In the genomic region with DNA sequence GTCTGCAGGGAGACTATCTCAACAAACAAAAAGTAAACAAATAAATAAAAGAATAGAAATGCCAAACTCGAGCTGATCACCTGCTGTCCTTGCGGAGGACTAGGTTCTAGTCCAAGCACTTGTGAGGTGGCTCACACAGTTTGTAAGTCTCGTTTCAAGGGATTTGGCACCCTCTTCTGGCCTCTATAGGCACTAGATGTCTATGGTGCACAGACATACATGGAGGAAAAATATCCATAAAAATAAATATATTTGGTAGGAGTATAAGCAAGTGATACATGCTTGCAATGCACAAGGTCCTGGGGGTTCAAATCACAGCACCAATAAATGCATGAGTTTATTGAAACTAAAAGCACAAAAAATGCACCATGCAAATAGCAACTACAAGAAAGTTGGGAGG, we compare ENCODE assay signal across 10 mouse cellular contexts. TPM values are rescaled to one million over a fixed set of nuclear protein-coding genes. Genes with fewer than 3 reads are reported as not detected.
A peak's percentile ranks its signal among the peaks of the same experiment; 100 is the strongest.
DNase-seq lines count a peak whose midpoint lies in the region; ATAC-seq and TF ChIP-seq lines count a peak whose summit lies in the region.
"Had no signal": no experiment of that assay in that cellular context is flagged by ENCODE, and none has a peak within 500 bp of the region (broad histone marks: within the 10 kb centered on the region; RNA-seq: fewer than 3 reads in every experiment).

No protein-coding gene starts in this region.

- intact Hi-C loops in left cerebral cortex, postnatal 14 days (cut with DNase I): no loop called here

- peak; percentile 51 for TF ChIP-seq CTCF in forebrain, postnatal 0 days (IDR thresholded peaks at IDR 0.05; ENCODE audit: low read depth)

- H3K27ac ChIP-seq in forebrain, postnatal 0 days (ENCODE audit: low read depth, low read length): no peak overlapping the region

- no peaks in the 10 kb centered on the region for H3K27me3 ChIP-seq in forebrain, postnatal 0 days (ENCODE audit: insufficient read depth, low read length)
- H3K27me3 ChIP-seq in splenic B cell, adult 2 months (ENCODE audit: control insufficient read depth, insufficient read depth, low read length, poor library complexity, severe bottlenecking): no peaks in the 10 kb centered on the region

- H3K4me3 ChIP-seq in forebrain, postnatal 0 days (ENCODE audit: low read depth, low read length): no peak overlapping the region

- no peaks in the 10 kb centered on the region for H3K9me3 ChIP-seq in forebrain, postnatal 0 days (ENCODE audit: low read length)

- no peak overlapping the region for H3K9ac ChIP-seq in forebrain, postnatal 0 days

- 0 out of 2 replicates have a peak, but pooled peaks cover 6% of the 10 kb centered on the region for H3K36me3 ChIP-seq in forebrain, postnatal 0 days (ENCODE audit: insufficient read depth)
- H3K36me3 ChIP-seq in splenic B cell, adult 2 months (ENCODE audit: control insufficient read depth, insufficient read depth, low read length, poor library complexity, severe bottlenecking): no peaks in the 10 kb centered on the region

- ATAC-seq in forebrain, postnatal 0 days: no peak

- no peaks in the 10 kb centered on the region for H3K4me1 ChIP-seq in forebrain, postnatal 0 days (ENCODE audit: insufficient read depth)

- peak; percentile 66 for DNase-seq in heart, adult 11 months
- no peak for DNase-seq in heart, adult 8-10 months (ENCODE audit: low spot score)
- DNase-seq in thymus, postnatal 4 days: peak; percentile 26
- no peak for DNase-seq in thymus, postnatal 10 days (ENCODE audit: low spot score in 2 of 2)
- no peak for DNase-seq in forebrain, postnatal 0 days
- peak; percentile 44 for DNase-seq in splenic B cell, adult 2 months (ENCODE audit: low read depth, low spot score)
- DNase-seq in spleen, postnatal 10 days (ENCODE audit: low spot score in 2 of 2): no peak
- DNase-seq in left cerebral cortex, postnatal 14 days (ENCODE audit: low spot score in 2 of 2): no peak
- DNase-seq: adrenal gland, adult 2 months had no signal

- WGBS in forebrain, postnatal 0 days: 62% methylated on average over 3 of the region's 3 CpGs

- no peak overlapping the region for H3K4me2 ChIP-seq in forebrain, postnatal 0 days (ENCODE audit: low read depth)

RNA-seq across cellular contexts. Expression of a gene that starts 7.9 kb away (rescaled TPM):
- total RNA-seq in heart, adult 8-10 months (2022): 1 to 10 TPM in 3 of 4 experiments, under 1 TPM in 1; 0.57 to 1.8 (median 1.2) TPM
- 0.90 and 1.3 TPM in 2 replicates for total RNA-seq in forebrain, postnatal 0 days (2014; rRNA removed)
- polyA plus RNA-seq in forebrain, postnatal 0 days (2015; fragmentation: Nextera tagmentation; extraction: Ambion mirVana): 0.70 and 0.82 TPM in 2 replicates
- total RNA-seq in left cerebral cortex, postnatal 14 days (2021): 1 to 10 TPM; 1.0 to 1.7 TPM

RNA-seq across cellular contexts. Expression of a gene that starts 34.4 kb away (rescaled TPM):
- not detected for total RNA-seq in heart, adult 8-10 months (2022)
- not detected in 2 replicates for total RNA-seq in forebrain, postnatal 0 days (2014; rRNA removed)
- polyA plus RNA-seq in forebrain, postnatal 0 days (2015; fragmentation: Nextera tagmentation; extraction: Ambion mirVana): not detected in 2 replicates
- total RNA-seq in left cerebral cortex, postnatal 14 days (2021): not detected
- total RNA-seq: adrenal gland, adult 2 months had no signal
- polyA plus RNA-seq: adrenal gland, adult 2 months; heart, embryonic 14.5 days had no signal

RNA-seq across cellular contexts. Expression of a gene that starts 38.6 kb away (rescaled TPM):
- total RNA-seq in heart, adult 8-10 months (2022): 10 to 100 TPM in 2 of 4 experiments, 1 to 10 TPM in 2; 8.4 to 10.7 (median 9.7) TPM
- total RNA-seq in forebrain, postnatal 0 days (2014; rRNA removed): 32.9 and 40.7 TPM in 2 replicates
- 54.1 and 57.5 TPM in 2 replicates for polyA plus RNA-seq in forebrain, postnatal 0 days (2015; fragmentation: Nextera tagmentation; extraction: Ambion mirVana)
- 10 to 100 TPM; 47.1 to 47.9 TPM for total RNA-seq in left cerebral cortex, postnatal 14 days (2021)

Comparison
In these comparisons a context has a peak if more than half of its experiments do, and no peak if none do; other contexts are left out.
1. DNase-seq: peak in heart, adult 11 months (single experiment), thymus, postnatal 4 days (single experiment) and splenic B cell, adult 2 months (single experiment); none in heart, adult 8-10 months (single experiment), thymus, postnatal 10 days (0 of 2), forebrain, postnatal 0 days (single experiment), spleen, postnatal 10 days (0 of 2) and left cerebral cortex, postnatal 14 days (0 of 2).